Mouse (Mus musculus) mouse trophoblast stem cell (cell line): ENCODE measurements around the gene Pard3b.

Source experiments
- in situ Hi-C, 2 experiments: fragments of 300-500 bp; cut with MseI, MboI; formaldehyde crosslinking; loops; 2 replicates in 1 of 2; 3 replicates in 1 of 2; pipeline ENCODE4 v1.15.1; 2025

Pard3b gene

GRCm38 (mm10) chr1:62631511-62632305, 993.1 kb downstream of the Pard3b start:
- in situ Hi-C loops = no loop called here

GRCm38 (mm10) chr1:62632886-62633285, 994.3 kb downstream of the Pard3b start:
- in situ Hi-C loops = no loop called here

- in situ Hi-C loops = no loop called here
Observed at GRCm38 (mm10) chr1:62635203-62635602, 996.6 kb downstream of the Pard3b start.

- in situ Hi-C loops = no loop called here
Observed at GRCm38 (mm10) chr1:62636906-62637673, 998.5 kb downstream of the Pard3b start.

- in situ Hi-C loops = no loop called here
Observed at GRCm38 (mm10) chr1:62639012-62639411, 1000.4 kb downstream of the Pard3b start.

- in situ Hi-C loops = no loop called here
Observed at GRCm38 (mm10) chr1:62639440-62639839, 1000.8 kb downstream of the Pard3b start.

GRCm38 (mm10) chr1:62644631-62645278, 1006.1 kb downstream of the Pard3b start:
- in situ Hi-C loops = no loop called here

- in situ Hi-C loops = no loop called here
Observed at GRCm38 (mm10) chr1:62646812-62647211, 1008.2 kb downstream of the Pard3b start.

- in situ Hi-C loops = no loop called here
Observed at GRCm38 (mm10) chr1:62648116-62648515, 1009.5 kb downstream of the Pard3b start.

GRCm38 (mm10) chr1:62648591-62648990, 1010.0 kb downstream of the Pard3b start:
- in situ Hi-C loops = no loop called here

GRCm38 (mm10) chr1:62650491-62650890, 1011.9 kb downstream of the Pard3b start:
- in situ Hi-C loops = no loop called here

- in situ Hi-C loops = no loop called here
Observed at GRCm38 (mm10) chr1:62654436-62654835, 1015.8 kb downstream of the Pard3b start.

- in situ Hi-C loops = no loop called here
Observed at GRCm38 (mm10) chr1:62664960-62665645, 1026.5 kb downstream of the Pard3b start.

GRCm38 (mm10) chr1:62665771-62666730, 1027.4 kb downstream of the Pard3b start:
- in situ Hi-C loops = no loop called here

GRCm38 (mm10) chr1:62666780-62667179, 1028.2 kb downstream of the Pard3b start:
- in situ Hi-C loops = no loop called here

- in situ Hi-C loops = loop anchor here in 1 of 2 experiments (25.0 kb wide), 1 partner anchor 491 kb away; no protein-coding TSS in a partner anchor
Observed at GRCm38 (mm10) chr1:62678611-62679344, 1040.2 kb downstream of the Pard3b start.

GRCm38 (mm10) chr1:62679466-62679865, 1040.8 kb downstream of the Pard3b start:
- in situ Hi-C loops = loop anchor here in 1 of 2 experiments (25.0 kb wide), 1 partner anchor 492 kb away; no protein-coding TSS in a partner anchor

- in situ Hi-C loops = loop anchor here in 1 of 2 experiments (25.0 kb wide), 1 partner anchor 495 kb away; no protein-coding TSS in a partner anchor
Observed at GRCm38 (mm10) chr1:62682456-62683385, 1044.1 kb downstream of the Pard3b start.
